Mouse (Mus musculus) embryo, embryonic 10 days (tissue): ENCODE measurements around the gene Zfp969.
"Not testable (repeated sequence)": the region's sequence is repeated elsewhere in the genome, so short reads cannot be mapped to it uniquely, and the experiment has no call there.

Experiments
- DNase-seq: peaks from one replicate; pipeline ENCODE4 v3.0.0-alpha.2; 2015; ENCODE audit warnings: low spot score

The Zfp969 gene

DNA sequence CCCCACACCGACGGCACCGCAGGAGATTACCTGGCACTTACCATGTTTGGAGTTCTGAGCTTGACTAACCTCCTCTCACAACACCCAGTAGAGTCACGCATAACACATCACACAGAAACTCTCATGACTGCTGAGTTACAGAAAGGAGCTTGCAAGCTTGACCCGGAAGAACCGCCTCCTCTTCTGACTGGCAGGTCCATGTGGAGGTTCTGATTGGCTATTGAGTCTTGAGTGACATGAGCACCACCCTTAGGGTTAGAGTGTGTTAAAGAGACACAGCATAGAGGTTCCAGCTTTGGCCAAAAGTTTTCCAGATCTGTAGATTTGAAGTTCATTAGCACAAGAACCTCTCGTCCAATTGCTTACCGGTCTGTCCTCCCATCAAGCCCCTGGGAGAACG lies at the start of gene Zfp969:
Gene Zfp969 (minus strand): TSS at position 101 of the 400 bp plus-strand sequence.
- not testable (repeated sequence) for DNase-seq

DNA sequence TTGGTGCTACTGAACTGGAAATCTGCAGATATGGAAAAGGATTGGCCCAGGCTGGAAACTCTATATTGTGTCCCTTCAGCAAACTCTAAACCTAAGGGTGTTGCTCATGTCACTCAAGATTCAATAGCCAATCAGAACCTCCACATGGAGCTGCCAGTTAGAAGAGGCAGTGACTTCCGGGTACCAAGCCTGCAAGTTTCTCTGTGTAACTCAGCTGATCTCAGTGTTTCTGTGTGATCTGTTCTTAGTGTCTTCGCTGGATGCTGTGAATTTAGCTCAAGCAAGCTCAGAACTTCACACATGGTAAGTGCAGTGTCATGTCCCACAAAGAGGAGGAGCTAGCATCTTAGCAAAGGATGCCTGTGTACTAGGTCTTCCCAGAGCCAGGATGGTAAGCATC lies 37.8 kb upstream of the Zfp969 start, which contains the start of gene Gm2007:
Gene Gm2007 (plus strand): TSS at position 301 of the 400 bp plus-strand sequence.
- not testable (repeated sequence) for DNase-seq

GRCm38 (mm10) chr2:175643678-175644077 lies 59.8 kb downstream of the Zfp969 start, which contains the start of gene Gm11007:
Gene Gm11007 (plus strand): TSS chr2:175643978.
- not testable (repeated sequence) for DNase-seq
